Comparison of ENCODE assay signal across 11 mouse cellular contexts in genomic region chr1:128068945-128069397, GRCm38 (mm10). TPM values are rescaled to one million over a fixed set of nuclear protein-coding genes. Genes with fewer than 3 reads are reported as not detected.
DNase-seq lines count a peak whose midpoint lies in the region; ATAC-seq and TF ChIP-seq lines count a peak whose summit lies in the region.
"Had no signal": no experiment of that assay in that cellular context is flagged by ENCODE, and none has a peak within 500 bp of the region (broad histone marks: within the 10 kb centered on the region; RNA-seq: fewer than 3 reads in every experiment).

No protein-coding gene starts in this region.

- H3K9me3 ChIP-seq in lung, embryonic 14.5 days (ENCODE audit: low read depth, low read length) = no peaks in the 10 kb centered on the region
- H3K9me3 ChIP-seq: hindbrain, embryonic 13.5 days had no signal

- WGBS in lung, embryonic 14.5 days = 50% methylated on average over 2 of the region's 2 CpGs

- intact Hi-C loops in heart, postnatal 10 days (cut with DNase I) = no loop called here

- no peaks in the 10 kb centered on the region for H3K27me3 ChIP-seq in lung, embryonic 14.5 days (ENCODE audit: insufficient read depth, low read length)
- H3K27me3 ChIP-seq: hindbrain, embryonic 13.5 days had no signal

- TF ChIP-seq CTCF in lung, embryonic 14.5 days (IDR thresholded peaks at IDR 0.05; ENCODE audit: low read depth) = no peak

- H3K4me1 ChIP-seq in lung, embryonic 14.5 days (ENCODE audit: insufficient read depth) = no peaks in the 10 kb centered on the region
- H3K4me1 ChIP-seq: hindbrain, embryonic 13.5 days had no signal

- no peaks in the 10 kb centered on the region for H3K36me3 ChIP-seq in lung, embryonic 14.5 days (ENCODE audit: insufficient read depth)
- H3K36me3 ChIP-seq: hindbrain, embryonic 13.5 days had no signal

- H3K4me2 ChIP-seq in lung, embryonic 14.5 days = no peak overlapping the region
- H3K4me2 ChIP-seq: hindbrain, embryonic 13.5 days had no signal

- H3K9ac ChIP-seq in lung, embryonic 14.5 days = no peak overlapping the region
- H3K9ac ChIP-seq: hindbrain, embryonic 13.5 days had no signal

- peak; percentile 58; the same call in 1 of the 2 replicates for ATAC-seq in lung, embryonic 14.5 days (ENCODE audit: insufficient read depth)
- ATAC-seq in hematopoietic stem cell, adult 5-6 weeks (replicated peaks in 1 of 2; ENCODE audit: insufficient read depth in 1 of 2, low FRiP score in 2 of 2, low TSS enrichment in 1 of 2, low read depth in 1 of 2, poor library complexity in 2 of 2, severe bottlenecking in 2 of 2) = peak; percentile 45 to 56; a peak in 3 of 4 replicates
- ATAC-seq: forebrain, embryonic 16.5 days had no signal

- peak overlapping the region; percentile 26; the same call in 1 of the 2 replicates for H3K27ac ChIP-seq in lung, embryonic 14.5 days (ENCODE audit: low read depth)
- H3K27ac ChIP-seq: hindbrain, embryonic 13.5 days had no signal

- no peak overlapping the region for H3K4me3 ChIP-seq in lung, embryonic 14.5 days (ENCODE audit: low read depth, low read length)
- H3K4me3 ChIP-seq: hindbrain, embryonic 13.5 days had no signal

- peak; percentile 69 for DNase-seq in heart, adult 11 months
- DNase-seq in heart, postnatal 10 days = no peak
- peak; percentile 51 for DNase-seq in lung, embryonic 14.5 days
- no peak for DNase-seq in lung, postnatal 4 days
- peak; percentile 28 for DNase-seq in mesoderm, embryonic 11.5 days (ENCODE audit: low read depth, low spot score)
- DNase-seq in retina, postnatal 1 day = no peak
- DNase-seq in gastrocnemius, postnatal 10 days = no peak
- DNase-seq: lung, adult 2 months had no signal

RNA-seq across cellular contexts. Expression of gene Zranb3, which starts 33.9 kb away (rescaled TPM):
- total RNA-seq in heart, postnatal 10 days (2021) = 1 to 10 TPM; 4.0 to 5.9 TPM
- polyA plus RNA-seq in lung, embryonic 14.5 days (2014; fragmentation: Nextera tagmentation; extraction: Ambion mirVana) = 12.4 and 12.9 TPM in 2 replicates
- total RNA-seq in hematopoietic stem cell, adult 5-6 weeks (2017) = 21.4 and 23.0 TPM in 2 replicates
- 1 to 10 TPM; 3.8 to 5.3 TPM for total RNA-seq in gastrocnemius, postnatal 10 days (2021)

RNA-seq across cellular contexts. Expression of gene R3hdm1, which starts 34.1 kb away (rescaled TPM):
- 10 to 100 TPM; 58.4 to 60.7 TPM for total RNA-seq in heart, postnatal 10 days (2021)
- 69.7 and 74.4 TPM in 2 replicates for polyA plus RNA-seq in lung, embryonic 14.5 days (2014; fragmentation: Nextera tagmentation; extraction: Ambion mirVana)
- 68.8 and 86.6 TPM in 2 replicates for total RNA-seq in hematopoietic stem cell, adult 5-6 weeks (2017)
- total RNA-seq in gastrocnemius, postnatal 10 days (2021) = 10 to 100 TPM; 49.9 to 62.6 TPM

Comparison
In these comparisons a context has a peak if more than half of its experiments do, and no peak if none do; other contexts are left out.
1. DNase-seq: peak in heart, adult 11 months (single experiment), lung, embryonic 14.5 days (single experiment) and mesoderm, embryonic 11.5 days (single experiment); none in heart, postnatal 10 days (0 of 2), lung, postnatal 4 days (0 of 2), retina, postnatal 1 day (single experiment) and gastrocnemius, postnatal 10 days (single experiment).